Mouse (Mus musculus): ENCODE results near the gene Vmn1r4.

DNA sequence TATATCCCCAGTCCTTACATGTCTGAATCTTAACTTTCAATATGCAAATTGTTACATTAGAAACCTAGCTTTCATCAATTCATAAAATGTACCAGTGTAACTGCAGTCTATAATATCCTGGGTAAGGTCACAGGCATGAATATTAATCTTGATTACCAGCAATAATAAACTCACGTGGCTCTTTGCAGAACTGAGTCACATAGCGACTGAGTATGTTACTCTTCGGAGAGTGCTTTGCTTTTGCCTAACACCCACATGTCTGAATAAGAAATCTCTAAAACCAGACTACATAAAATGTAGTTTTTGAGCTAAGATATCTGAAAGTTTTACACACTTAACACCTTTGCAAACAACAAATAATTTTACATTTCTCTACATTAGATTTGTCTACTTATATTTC lies 22.5 kb upstream of the Vmn1r4 start:
- TF ChIP-seq CTCF (IDR thresholded peaks at IDR 0.05; ENCODE audit: low read depth, low read length) = no peak
- TF ChIP-seq GATA2 (IDR thresholded peaks at IDR 0.05; ENCODE audit: borderline replicate concordance, low read depth, low read length) = no peak
- no peak for TF ChIP-seq GATA1 (IDR thresholded peaks at IDR 0.05; ENCODE audit: borderline replicate concordance, low read length)

All from G1E (cell line).